Mouse (Mus musculus): ENCODE measurements at regions not wholly inside any gene's neighbourhood (a gene's known extent, or its start where the extent isn't known, plus 50 kb on each side); places are given as distances from the start of the nearest gene placed in this dataset.

- H3K27me3 ChIP-seq (ENCODE audit: control insufficient read depth), result no peaks in the 10 kb centered on the region
- H3K36me3 ChIP-seq (ENCODE audit: control insufficient read depth), result no peaks in the 10 kb centered on the region
- TF ChIP-seq GATA1 (IDR thresholded peaks at IDR 0.05; ENCODE audit: low read length), result no peak
- TF ChIP-seq TAL1 (IDR thresholded peaks at IDR 0.05; ENCODE audit: low read length), result no peak
- H3K9me3 ChIP-seq (ENCODE audit: control insufficient read depth, low read length), result no peaks in the 10 kb centered on the region
- H3K4me3 ChIP-seq (replicated peaks), result no peak overlapping the region
- H3K4me1 ChIP-seq (ENCODE audit: control insufficient read depth), result peaks cover 28% of the 10 kb centered on the region
Measured at GRCm38 (mm10) chr8:126662151-126662550, 68.4 kb upstream of the Irf2bp2 start.

GRCm38 (mm10) chr8:126661511-126662142 is 67.8 kb upstream of the Irf2bp2 start:
- H3K27me3 ChIP-seq (ENCODE audit: control insufficient read depth), result no peaks in the 10 kb centered on the region
- H3K9me3 ChIP-seq (ENCODE audit: control insufficient read depth, low read length), result no peaks in the 10 kb centered on the region
- no peak for TF ChIP-seq TAL1 (IDR thresholded peaks at IDR 0.05; ENCODE audit: low read length)
- TF ChIP-seq GATA1 (IDR thresholded peaks at IDR 0.05; ENCODE audit: low read length), result no peak
- no peaks in the 10 kb centered on the region for H3K36me3 ChIP-seq (ENCODE audit: control insufficient read depth)
- H3K4me3 ChIP-seq (replicated peaks), result no peak overlapping the region
- peaks cover 22% of the 10 kb centered on the region for H3K4me1 ChIP-seq (ENCODE audit: control insufficient read depth)

GRCm38 (mm10) chr8:126660658-126661316 is 67.0 kb upstream of the Irf2bp2 start:
- peaks cover 16% of the 10 kb centered on the region for H3K4me1 ChIP-seq (ENCODE audit: control insufficient read depth)
- no peak for TF ChIP-seq GATA1 (IDR thresholded peaks at IDR 0.05; ENCODE audit: low read length)
- H3K9me3 ChIP-seq (ENCODE audit: control insufficient read depth, low read length), result no peaks in the 10 kb centered on the region
- no peaks in the 10 kb centered on the region for H3K27me3 ChIP-seq (ENCODE audit: control insufficient read depth)
- H3K36me3 ChIP-seq (ENCODE audit: control insufficient read depth), result no peaks in the 10 kb centered on the region
- H3K4me3 ChIP-seq (replicated peaks), result peak overlapping the region; percentile 10

GRCm38 (mm10) chr8:126659691-126660657 is 66.2 kb upstream of the Irf2bp2 start:
- TF ChIP-seq GATA1 (IDR thresholded peaks at IDR 0.05; ENCODE audit: low read length) (no peak), TAL1 (IDR thresholded peaks at IDR 0.05; ENCODE audit: low read length) (no peak)
- H3K4me3 ChIP-seq (replicated peaks), result no peak overlapping the region

GRCm38 (mm10) chr8:126657546-126657945 is 63.8 kb upstream of the Irf2bp2 start:
- Histone ChIP-seq H3K36me3 (ENCODE audit: control insufficient read depth) (no peaks in the 10 kb centered on the region), H3K4me1 (ENCODE audit: control insufficient read depth) (peaks cover 11% of the 10 kb centered on the region), H3K27me3 (ENCODE audit: control insufficient read depth) (no peaks in the 10 kb centered on the region), H3K4me3 (replicated peaks) (no peak overlapping the region), H3K9me3 (ENCODE audit: control insufficient read depth, low read length) (no peaks in the 10 kb centered on the region)
- TF ChIP-seq GATA1 (IDR thresholded peaks at IDR 0.05; ENCODE audit: low read length) (no peak), TAL1 (IDR thresholded peaks at IDR 0.05; ENCODE audit: low read length) (no peak)

More at GRCm38 (mm10) chr8:126659691-126660657, 66.2 kb upstream of the Irf2bp2 start:
- Histone ChIP-seq H3K9me3 (ENCODE audit: control insufficient read depth, low read length) (no peaks in the 10 kb centered on the region), H3K27me3 (ENCODE audit: control insufficient read depth) (no peaks in the 10 kb centered on the region), H3K36me3 (ENCODE audit: control insufficient read depth) (no peaks in the 10 kb centered on the region), H3K4me1 (ENCODE audit: control insufficient read depth) (peaks cover 11% of the 10 kb centered on the region)

GRCm38 (mm10) chr8:126656554-126657260 is 62.9 kb upstream of the Irf2bp2 start:
- Histone ChIP-seq H3K4me1 (ENCODE audit: control insufficient read depth) (peaks cover 10% of the 10 kb centered on the region), H3K27me3 (ENCODE audit: control insufficient read depth) (no peaks in the 10 kb centered on the region), H3K9me3 (ENCODE audit: control insufficient read depth, low read length) (no peaks in the 10 kb centered on the region), H3K36me3 (ENCODE audit: control insufficient read depth) (no peaks in the 10 kb centered on the region), H3K4me3 (replicated peaks) (no peak overlapping the region)
- TF ChIP-seq GATA1 (IDR thresholded peaks at IDR 0.05; ENCODE audit: low read length), result no peak
- TF ChIP-seq TAL1 (IDR thresholded peaks at IDR 0.05; ENCODE audit: low read length), result no peak

- Histone ChIP-seq H3K27me3 (ENCODE audit: control insufficient read depth) (no peaks in the 10 kb centered on the region), H3K36me3 (ENCODE audit: control insufficient read depth) (no peaks in the 10 kb centered on the region), H3K4me1 (ENCODE audit: control insufficient read depth) (peaks cover 2% of the 10 kb centered on the region; the same call in 1 of the 2 replicates), H3K4me3 (replicated peaks) (no peak overlapping the region), H3K9me3 (ENCODE audit: control insufficient read depth, low read length) (no peaks in the 10 kb centered on the region)
- TF ChIP-seq TAL1 (IDR thresholded peaks at IDR 0.05; ENCODE audit: low read length) (no peak), GATA1 (IDR thresholded peaks at IDR 0.05; ENCODE audit: low read length) (no peak)
Measured at GRCm38 (mm10) chr8:126655565-126655964, 61.8 kb upstream of the Irf2bp2 start.

GRCm38 (mm10) chr8:126654353-126654752 is 60.6 kb upstream of the Irf2bp2 start:
- Histone ChIP-seq H3K9me3 (ENCODE audit: control insufficient read depth, low read length) (no peaks in the 10 kb centered on the region), H3K36me3 (ENCODE audit: control insufficient read depth) (no peaks in the 10 kb centered on the region), H3K4me1 (ENCODE audit: control insufficient read depth) (no peaks in the 10 kb centered on the region), H3K4me3 (replicated peaks) (no peak overlapping the region), H3K27me3 (ENCODE audit: control insufficient read depth) (no peaks in the 10 kb centered on the region)
- no peak for TF ChIP-seq TAL1 (IDR thresholded peaks at IDR 0.05; ENCODE audit: low read length)
- TF ChIP-seq GATA1 (IDR thresholded peaks at IDR 0.05; ENCODE audit: low read length), result no peak
